Mouse (Mus musculus): Measurements from ENCODE around the gene Cela3a. TPM values are rescaled to one million over a fixed set of nuclear protein-coding genes. Genes with fewer than 3 reads are reported as not detected.
A peak's percentile ranks its signal among the peaks of the same experiment; 100 is the strongest.

The Cela3a gene
- polyA plus RNA-seq, 1 experiment from 2014 or later: not detected

DNA sequence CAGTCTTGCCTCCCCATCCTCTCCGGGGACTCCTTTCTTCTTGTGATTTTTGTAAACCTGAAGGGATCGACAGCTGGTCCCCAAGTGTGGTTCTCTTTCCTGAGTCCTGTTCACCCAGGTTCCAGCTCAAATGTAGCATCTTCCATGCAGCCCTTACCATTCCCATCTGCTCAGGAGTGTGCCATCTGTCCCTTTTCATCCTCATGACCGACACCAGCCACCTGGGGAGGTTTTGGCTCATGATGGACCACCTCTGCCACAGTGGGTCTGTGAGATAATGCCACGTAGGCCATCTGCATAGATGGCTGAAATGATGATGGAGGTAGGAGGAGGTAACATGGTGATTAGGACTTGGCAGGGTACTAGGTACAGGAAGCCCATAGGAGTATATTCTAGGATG lies 19.4 kb downstream of the Cela3a start:
- H3K36me3 ChIP-seq (ENCODE audit: inconsistent target): no peaks in the 10 kb centered on the region
- H3K27ac ChIP-seq: no peak overlapping the region
- no peak overlapping the region for H3K4me3 ChIP-seq (ENCODE audit: inconsistent target)
- H3K79me2 ChIP-seq (ENCODE audit: inconsistent target): peaks cover 23% of the 10 kb centered on the region
- WGBS (ENCODE audit: missing documents): 95% methylated on average over 4 of the region's 4 CpGs

DNA sequence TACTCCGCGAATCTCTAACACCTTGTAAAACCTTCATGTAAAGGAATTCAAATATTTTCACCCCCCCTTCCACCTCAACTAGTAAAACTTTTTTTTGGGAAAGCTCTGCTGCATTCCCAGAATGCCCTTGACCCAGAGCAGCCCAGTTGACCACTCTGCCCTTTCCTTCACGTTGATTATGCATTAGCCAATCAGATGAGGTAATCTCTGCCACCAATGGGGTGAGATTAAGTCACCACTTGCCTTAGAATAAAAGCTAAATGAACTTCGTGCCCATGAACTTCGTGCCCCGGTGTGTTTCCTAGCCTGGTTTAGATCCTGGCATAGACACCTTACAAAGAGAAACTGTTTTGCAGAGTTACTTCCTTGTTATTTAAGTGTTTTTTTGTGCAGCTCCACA lies 20.6 kb downstream of the Cela3a start:
- Histone ChIP-seq H3K27ac (peak overlapping the region; percentile 96), H3K36me3 (ENCODE audit: inconsistent target) (no peaks in the 10 kb centered on the region), H3K79me2 (ENCODE audit: inconsistent target) (peaks cover 23% of the 10 kb centered on the region), H3K4me3 (ENCODE audit: inconsistent target) (peak overlapping the region; percentile 93)
- 9% methylated on average over 5 of the region's 6 CpGs for WGBS (ENCODE audit: missing documents)

DNA sequence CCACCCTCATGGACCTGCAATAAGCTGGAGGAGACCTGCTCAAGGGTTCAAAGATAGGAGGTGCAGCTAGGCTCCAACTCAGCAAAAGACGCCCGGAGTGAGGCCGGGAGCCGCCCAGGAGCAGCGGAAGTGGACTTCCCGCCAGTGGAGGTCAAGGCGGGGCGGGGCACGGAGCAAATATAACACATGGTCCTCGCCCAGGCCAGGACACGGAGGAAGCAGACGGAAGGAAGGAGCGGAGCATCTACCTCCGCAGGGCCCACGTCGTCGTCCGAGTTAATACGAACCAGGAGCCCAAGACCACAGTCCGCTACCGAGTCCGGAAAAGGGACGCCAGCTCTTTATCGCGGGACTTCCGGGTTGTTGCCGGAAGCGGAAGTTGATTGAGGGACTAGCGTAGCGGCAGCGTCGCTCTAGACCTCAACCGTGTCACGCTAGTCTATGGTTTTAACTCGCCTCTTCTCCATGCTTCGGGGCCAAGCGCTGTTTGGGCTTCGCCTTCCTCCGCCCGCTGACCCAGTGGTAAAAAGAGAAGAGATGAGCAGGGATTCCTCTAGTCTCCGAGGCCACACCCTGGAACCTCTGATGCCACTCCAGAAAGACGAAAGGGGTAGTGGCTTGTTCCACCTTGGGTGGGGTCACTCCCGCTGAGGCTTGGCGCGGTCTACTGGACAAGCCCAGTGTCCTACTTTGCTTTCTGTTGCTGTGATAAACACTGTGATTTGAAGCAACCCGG lies 21.4 kb downstream of the Cela3a start:
- Histone ChIP-seq H3K36me3 (ENCODE audit: inconsistent target) (no peaks in the 10 kb centered on the region), H3K79me2 (ENCODE audit: inconsistent target) (peaks cover 23% of the 10 kb centered on the region), H3K4me3 (ENCODE audit: inconsistent target) (peak overlapping the region; percentile 93), H3K27ac (peak overlapping the region; percentile 96)
- WGBS (ENCODE audit: missing documents): 1% methylated on average over 46 of the region's 46 CpGs

DNA sequence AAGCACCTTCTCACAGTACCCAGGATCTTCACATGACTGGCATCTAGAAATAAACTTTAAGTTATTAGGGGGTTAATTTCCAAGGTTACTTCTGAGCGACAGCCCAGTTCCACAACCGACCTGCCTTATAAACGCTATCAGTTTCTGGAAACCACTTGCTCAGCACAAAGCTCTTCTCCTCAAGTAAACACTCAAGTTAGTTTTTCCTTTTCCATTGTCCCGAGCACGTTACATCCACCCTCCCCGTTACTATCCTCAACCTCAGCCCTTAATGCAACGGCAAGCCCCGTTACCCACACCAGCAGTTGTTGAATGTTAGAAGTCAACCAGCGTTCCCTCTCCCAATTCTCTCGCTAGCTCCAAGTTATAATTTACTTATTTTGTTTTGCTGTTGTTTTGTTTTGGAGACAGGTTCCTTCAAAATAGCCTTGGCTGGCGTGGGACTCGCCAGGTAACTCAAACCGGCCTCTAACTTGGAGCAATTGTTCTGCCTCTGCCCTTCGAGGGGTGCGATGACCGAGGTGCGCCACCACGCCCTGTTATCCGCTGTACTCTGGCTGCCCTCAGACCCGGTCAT lies 22.0 kb downstream of the Cela3a start:
- no peaks in the 10 kb centered on the region for H3K36me3 ChIP-seq (ENCODE audit: inconsistent target)
- 0% methylated on average over 19 of the region's 20 CpGs for WGBS (ENCODE audit: missing documents)
- peak overlapping the region; percentile 96 for H3K27ac ChIP-seq
- peaks cover 23% of the 10 kb centered on the region for H3K79me2 ChIP-seq (ENCODE audit: inconsistent target)
- H3K4me3 ChIP-seq (ENCODE audit: inconsistent target): peak overlapping the region; percentile 93

DNA sequence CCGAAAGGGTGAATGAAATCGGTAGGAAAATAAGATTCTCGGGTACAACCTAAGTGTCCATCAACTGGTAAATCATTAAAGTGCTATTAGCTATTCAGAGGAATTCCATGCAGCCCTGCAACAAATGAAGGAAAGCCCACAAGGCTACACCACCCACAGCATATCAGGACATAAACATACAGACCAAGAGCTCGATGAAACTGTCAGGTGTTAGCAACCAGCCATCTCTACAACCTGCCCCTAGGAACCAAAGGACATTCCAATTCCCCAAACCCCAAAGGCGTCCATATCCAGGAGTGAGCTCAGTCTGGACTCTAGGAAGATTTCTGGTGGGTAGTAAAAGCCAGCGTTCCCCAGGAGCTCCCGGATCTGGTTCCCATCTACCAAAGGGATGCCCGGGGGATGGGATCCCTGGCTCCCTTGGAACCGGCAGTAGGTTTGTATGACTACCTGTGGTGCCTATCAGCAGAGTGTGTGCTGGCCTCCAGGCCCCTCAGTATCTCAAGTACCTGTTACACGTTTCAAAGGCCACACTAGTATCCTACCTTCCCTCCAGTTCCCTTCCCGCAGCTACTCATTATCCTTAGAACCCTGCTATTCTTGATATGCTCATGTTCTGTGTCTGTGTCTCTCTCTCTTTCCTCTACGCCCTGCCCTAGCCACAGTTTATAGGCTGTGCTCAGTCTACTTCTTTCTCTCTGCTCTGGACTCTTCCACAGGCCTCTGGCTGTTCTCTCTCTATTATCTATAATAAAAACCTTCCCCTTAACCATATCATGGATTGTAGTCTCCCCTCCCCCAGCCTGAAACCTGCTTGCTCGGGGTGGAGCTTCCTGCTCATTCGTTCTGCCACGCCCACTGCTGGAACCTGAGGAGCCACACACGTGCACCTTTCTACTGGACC lies 28.6 kb downstream of the Cela3a start:
- Histone ChIP-seq H3K27ac (no peak overlapping the region), H3K4me3 (ENCODE audit: inconsistent target) (no peak overlapping the region)
- WGBS (ENCODE audit: missing documents): 78% methylated on average over 12 of the region's 16 CpGs

DNA sequence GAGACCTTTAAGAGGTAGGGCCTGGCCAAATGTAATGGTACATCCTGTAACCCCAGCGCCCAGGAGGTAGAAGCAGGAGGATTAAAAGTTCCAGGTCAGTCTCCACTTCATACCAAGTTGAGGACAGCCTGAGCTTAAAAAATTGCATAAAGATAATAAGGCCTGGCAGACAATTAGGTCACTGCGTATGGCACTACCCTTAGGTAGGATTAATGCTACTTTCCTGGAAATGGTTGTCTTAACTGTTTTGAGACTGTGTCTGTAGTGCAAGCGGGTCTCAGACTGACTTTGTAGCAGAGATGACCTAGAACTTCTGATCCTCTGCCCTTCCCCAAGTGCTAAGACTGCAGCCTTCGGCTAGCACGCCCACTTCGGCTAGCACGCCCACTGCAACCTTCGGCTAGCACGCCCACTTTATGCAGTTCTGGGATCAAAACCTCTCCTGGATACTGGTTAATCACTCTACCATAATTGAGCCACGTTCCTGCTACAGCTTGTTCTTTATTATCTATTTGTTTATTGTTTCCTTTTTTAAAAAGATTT lies 29.8 kb downstream of the Cela3a start:
- H3K27ac ChIP-seq: no peak overlapping the region
- 93% methylated on average over 10 of the region's 10 CpGs for WGBS (ENCODE audit: missing documents)
- no peak overlapping the region for H3K4me3 ChIP-seq (ENCODE audit: inconsistent target)

More for the DNA sequence above, 28.6 kb downstream of the Cela3a start:
- H3K79me2 ChIP-seq (ENCODE audit: inconsistent target): peaks cover 37% of the 10 kb centered on the region; the same call in 1 of the 2 replicates
- no peaks in the 10 kb centered on the region for H3K36me3 ChIP-seq (ENCODE audit: inconsistent target)

DNA sequence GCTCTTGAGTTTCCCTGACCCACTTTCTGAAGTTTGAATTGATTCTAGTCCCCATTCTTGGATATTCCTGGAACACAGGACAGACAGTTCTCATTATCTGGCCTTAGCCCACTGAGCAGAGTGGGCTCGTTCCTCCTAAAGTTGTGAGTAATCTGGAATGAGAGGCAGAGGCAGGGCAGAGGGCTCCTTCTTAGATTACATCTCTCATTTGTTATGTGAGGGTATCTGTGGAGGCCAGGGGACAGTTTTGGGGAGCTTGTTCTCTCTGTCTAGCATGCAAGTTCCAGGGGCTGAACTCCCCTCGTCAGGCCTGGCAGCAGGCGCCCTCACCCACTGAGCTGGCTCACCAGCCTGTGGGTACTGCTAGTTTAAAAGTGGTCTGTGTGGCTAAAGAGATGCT lies 30.5 kb downstream of the Cela3a start:
- no peaks in the 10 kb centered on the region for H3K36me3 ChIP-seq (ENCODE audit: inconsistent target)
- H3K27ac ChIP-seq: no peak overlapping the region
- H3K4me3 ChIP-seq (ENCODE audit: inconsistent target): no peak overlapping the region
- WGBS (ENCODE audit: missing documents): 97% methylated on average over 3 of the region's 3 CpGs
- peaks cover 37% of the 10 kb centered on the region; the same call in 1 of the 2 replicates for H3K79me2 ChIP-seq (ENCODE audit: inconsistent target)

More for the DNA sequence above, 29.8 kb downstream of the Cela3a start:
- Histone ChIP-seq H3K79me2 (ENCODE audit: inconsistent target) (peaks cover 37% of the 10 kb centered on the region; the same call in 1 of the 2 replicates), H3K36me3 (ENCODE audit: inconsistent target) (no peaks in the 10 kb centered on the region)

DNA sequence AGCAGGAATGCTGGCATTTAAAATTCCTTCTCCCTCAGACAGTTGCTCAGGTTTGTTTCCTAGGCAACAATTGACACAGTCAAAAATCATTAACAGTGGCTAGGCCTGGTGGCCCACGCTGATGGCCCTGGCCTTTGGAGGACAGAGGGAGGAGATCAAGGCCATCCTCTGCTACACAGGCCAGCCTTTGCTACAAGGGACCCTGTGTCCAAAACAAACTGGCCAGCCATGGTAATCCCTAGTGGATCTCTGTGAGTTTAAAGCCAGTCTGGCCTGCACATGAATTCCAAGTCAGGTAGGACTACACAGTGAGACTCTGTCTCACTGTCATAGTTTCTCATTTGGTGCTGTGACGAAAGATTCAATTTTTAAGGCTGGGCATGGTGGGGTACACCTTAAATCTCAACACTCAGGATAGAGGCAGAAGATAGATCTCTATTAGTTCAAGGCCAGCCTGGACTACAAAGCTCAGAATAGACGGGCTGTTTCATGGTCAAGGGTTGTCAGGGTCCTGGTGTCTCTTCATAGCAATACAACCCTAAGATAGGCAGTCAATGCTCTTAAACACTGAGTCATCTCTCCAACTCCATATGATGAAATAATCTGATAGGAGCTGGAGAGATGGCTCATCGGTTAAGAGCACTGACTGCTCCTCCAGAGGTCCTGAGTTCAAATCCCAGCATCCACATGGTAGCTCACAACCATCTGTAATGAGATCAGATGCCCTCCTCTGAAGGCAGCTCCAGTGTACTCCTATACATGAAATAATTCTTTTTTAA lies 31.9 kb downstream of the Cela3a start:
- Histone ChIP-seq H3K27ac (no peak overlapping the region), H3K4me3 (ENCODE audit: inconsistent target) (no peak overlapping the region), H3K79me2 (ENCODE audit: inconsistent target) (peaks cover 37% of the 10 kb centered on the region; the same call in 1 of the 2 replicates), H3K36me3 (ENCODE audit: inconsistent target) (no peaks in the 10 kb centered on the region)
- 91% methylated on average over 4 of the region's 4 CpGs for WGBS (ENCODE audit: missing documents)

DNA sequence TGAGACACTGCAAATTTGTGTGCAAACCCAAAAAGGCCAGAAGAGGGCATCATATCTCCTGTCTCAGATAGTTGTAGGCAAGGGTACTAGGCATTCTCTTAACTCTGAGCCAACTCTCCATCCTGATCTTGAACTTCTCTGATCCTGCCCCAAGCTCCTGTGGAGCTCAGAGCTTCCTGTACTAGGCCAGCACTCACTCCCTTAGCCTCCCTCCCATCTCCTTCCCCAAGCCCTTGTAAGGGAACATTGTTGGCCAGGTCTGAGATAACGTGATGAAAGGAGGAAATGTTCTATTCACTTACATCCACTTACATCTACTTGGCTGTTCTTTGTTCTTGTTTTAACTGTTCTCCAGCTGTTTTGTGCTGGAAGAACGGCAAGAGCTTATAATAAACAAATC lies 32.8 kb downstream of the Cela3a start:
- peak overlapping the region; percentile 58 for H3K27ac ChIP-seq
- 50% methylated on average over 2 of the region's 2 CpGs for WGBS (ENCODE audit: missing documents)
- H3K4me3 ChIP-seq (ENCODE audit: inconsistent target): no peak overlapping the region
- H3K36me3 ChIP-seq (ENCODE audit: inconsistent target): no peaks in the 10 kb centered on the region
- H3K79me2 ChIP-seq (ENCODE audit: inconsistent target): peaks cover 37% of the 10 kb centered on the region; the same call in 1 of the 2 replicates

DNA sequence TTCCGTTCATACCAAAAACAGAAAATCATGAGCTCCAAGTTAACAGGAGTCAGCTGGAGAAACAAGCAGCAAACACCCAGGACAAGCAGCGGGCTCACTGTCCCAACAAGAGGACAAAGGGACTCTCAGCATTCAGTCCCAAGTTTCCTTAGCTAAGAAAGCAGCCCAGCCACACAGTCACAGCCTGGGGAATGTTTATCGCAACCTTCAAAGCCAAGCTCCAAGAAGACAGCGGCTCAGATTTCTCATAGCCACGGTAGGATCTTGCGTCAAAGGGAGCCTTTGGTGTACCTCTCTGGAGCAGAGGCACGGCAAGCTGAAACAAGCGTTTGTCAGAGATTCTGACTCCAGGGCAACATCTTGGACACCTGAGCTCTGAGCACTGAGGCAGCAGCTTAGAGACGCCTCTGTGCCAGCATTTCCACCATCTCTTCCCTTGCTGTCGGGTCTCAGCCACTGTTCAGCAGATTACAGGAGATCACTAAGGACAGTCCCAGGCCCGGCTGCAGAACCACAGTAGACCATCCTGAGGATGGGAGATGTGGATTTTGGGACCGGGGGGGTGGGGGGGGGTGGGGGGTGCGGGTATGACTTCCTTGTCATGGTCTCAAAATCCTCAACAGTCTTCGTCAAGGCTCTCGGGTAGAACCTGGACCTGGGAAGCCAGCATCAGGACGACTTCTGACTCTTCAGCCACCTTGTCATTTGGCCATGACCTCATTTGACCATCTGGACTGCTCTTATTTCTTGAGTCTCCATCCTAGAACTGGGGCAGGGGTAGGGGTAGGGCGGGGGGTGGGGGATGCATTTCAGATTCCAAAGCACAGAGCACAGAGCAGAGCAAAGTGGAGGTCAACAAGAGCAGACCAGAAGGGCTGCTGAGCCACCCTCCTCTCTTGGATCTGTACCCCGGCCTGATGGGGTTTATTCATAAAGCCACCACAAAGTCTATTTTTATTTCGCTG lies 34.0 kb downstream of the Cela3a start:
- H3K36me3 ChIP-seq (ENCODE audit: inconsistent target): no peaks in the 10 kb centered on the region
- H3K79me2 ChIP-seq (ENCODE audit: inconsistent target): peaks cover 30% of the 10 kb centered on the region; the same call in 1 of the 2 replicates
- peak overlapping the region; percentile 58 for H3K27ac ChIP-seq
- no peak overlapping the region for H3K4me3 ChIP-seq (ENCODE audit: inconsistent target)
- WGBS (ENCODE audit: missing documents): 52% methylated on average over 19 of the region's 19 CpGs

DNA sequence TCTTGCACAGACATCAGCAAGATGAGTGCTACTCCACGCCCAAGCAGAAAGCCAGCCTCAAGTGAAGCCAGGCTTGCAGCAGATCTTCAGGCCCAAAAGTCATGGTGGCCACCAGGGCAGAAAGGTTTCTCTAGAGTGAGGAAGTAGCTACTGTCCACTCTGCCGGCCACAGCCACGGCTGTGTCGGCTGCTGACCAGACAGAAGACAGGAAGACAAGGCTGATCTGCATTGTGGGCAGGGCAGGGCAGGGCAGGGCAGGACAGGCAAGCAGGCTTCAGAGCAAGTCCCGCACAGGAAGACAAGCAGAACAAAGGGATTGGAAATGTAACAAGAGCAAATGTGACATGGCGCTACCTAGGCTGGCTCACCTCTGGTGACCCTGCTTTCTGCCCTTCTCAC lies 35.9 kb downstream of the Cela3a start:
- Histone ChIP-seq H3K27ac (peak overlapping the region; percentile 98), H3K79me2 (ENCODE audit: inconsistent target) (peaks cover 17% of the 10 kb centered on the region; the same call in 1 of the 2 replicates), H3K4me3 (ENCODE audit: inconsistent target) (no peak overlapping the region), H3K36me3 (ENCODE audit: inconsistent target) (no peaks in the 10 kb centered on the region)
- 23% methylated on average over 6 of the region's 6 CpGs for WGBS (ENCODE audit: missing documents)

DNA sequence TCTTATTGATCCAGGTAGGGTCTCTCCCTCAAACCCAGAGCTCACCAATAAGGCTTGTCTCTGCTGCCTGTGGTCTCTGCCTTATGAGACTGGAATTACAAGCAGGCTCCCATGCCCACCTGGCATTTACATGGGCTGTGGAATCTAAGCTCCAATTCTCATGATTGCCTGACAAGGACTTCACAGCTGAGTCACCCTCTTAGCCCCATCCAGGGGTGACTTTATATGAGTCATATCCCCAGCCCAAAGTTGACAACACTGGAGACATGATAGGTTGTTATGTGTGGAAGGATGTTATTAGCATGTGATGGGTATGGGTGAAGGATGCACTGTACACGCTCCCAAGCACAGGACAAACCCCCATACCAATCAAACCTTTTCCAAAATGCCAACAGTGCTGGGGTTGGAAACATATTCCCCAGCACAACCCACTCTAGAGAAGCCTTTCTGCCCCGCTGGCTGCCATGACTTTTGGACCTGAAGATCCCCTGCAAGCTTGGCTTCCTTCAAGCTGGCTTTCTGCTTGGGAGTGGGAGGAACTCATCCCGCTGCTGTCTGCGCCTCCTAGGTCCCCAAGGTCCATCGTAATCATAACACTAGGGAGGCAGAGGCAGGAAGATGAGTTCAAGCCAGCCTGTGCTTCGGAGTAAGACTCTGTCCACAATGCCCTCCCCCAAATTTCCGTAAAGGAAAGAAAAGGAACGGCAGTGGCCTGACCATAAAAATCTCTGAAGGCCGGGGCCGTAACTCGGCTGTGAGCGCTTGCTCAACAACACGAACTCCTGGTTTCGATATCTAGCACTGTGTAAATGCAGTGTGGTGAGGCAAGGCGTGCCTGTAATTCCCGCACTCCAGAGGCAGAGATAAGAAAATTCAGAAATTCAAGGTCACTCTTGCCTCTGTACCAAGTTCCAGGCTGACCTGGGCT lies 37.7 kb downstream of the Cela3a start:
- 77% methylated on average over 15 of the region's 16 CpGs for WGBS (ENCODE audit: missing documents)
- Histone ChIP-seq H3K36me3 (ENCODE audit: inconsistent target) (no peaks in the 10 kb centered on the region), H3K4me3 (ENCODE audit: inconsistent target) (no peak overlapping the region), H3K27ac (peak overlapping the region; percentile 98), H3K79me2 (ENCODE audit: inconsistent target) (peaks cover 5% of the 10 kb centered on the region; the same call in 1 of the 2 replicates)
